Comparison of ENCODE assay signal across 7 mouse cellular contexts in genomic region chr13:60737632-60738324, GRCm38 (mm10). TPM values are rescaled to one million over a fixed set of nuclear protein-coding genes. Genes with fewer than 3 reads are reported as not detected.
A peak's percentile ranks its signal among the peaks of the same experiment; 100 is the strongest.
DNase-seq lines count a peak whose midpoint lies in the region; ATAC-seq and TF ChIP-seq lines count a peak whose summit lies in the region.

No protein-coding gene starts in this region.

- peaks cover 9% of the 10 kb centered on the region for H3K36me3 ChIP-seq in hindbrain, embryonic 16.5 days (ENCODE audit: control insufficient read depth, insufficient read depth, low read length)
- H3K36me3 ChIP-seq in limb, embryonic 10.5 days, result peaks cover 30% of the 10 kb centered on the region
- peaks cover 52% of the 10 kb centered on the region for H3K36me3 ChIP-seq in midbrain, embryonic 10.5 days

- no peaks in the 10 kb centered on the region for H3K27me3 ChIP-seq in Patski
- H3K27me3 ChIP-seq in hindbrain, embryonic 16.5 days (replicated peaks; ENCODE audit: control insufficient read depth, insufficient read depth, low read length), result no peaks in the 10 kb centered on the region
- H3K27me3 ChIP-seq in limb, embryonic 10.5 days (ENCODE audit: low read depth, poor library complexity, severe bottlenecking), result no peaks in the 10 kb centered on the region
- H3K27me3 ChIP-seq in midbrain, embryonic 10.5 days (ENCODE audit: low read depth, poor library complexity, severe bottlenecking), result no peaks in the 10 kb centered on the region

- POLR2A ChIA-PET in Patski (lab: Charles Lee), result interaction anchor here (0.5 to 1.8 kb wide), 3 partner anchors 81 to 1094 kb away, joined by 3 to 10 read pairs (median 3); partner anchors contain the start of gene Dapk1

- H3K4me2 ChIP-seq in hindbrain, embryonic 16.5 days (ENCODE audit: low read length), result peak overlapping the region; percentile 1; the same call in 1 of the 2 replicates

- no peak overlapping the region for H3K27ac ChIP-seq in hindbrain, embryonic 16.5 days (ENCODE audit: low read depth, low read length)
- peak overlapping the region; percentile 74 for H3K27ac ChIP-seq in limb, embryonic 10.5 days
- no peak overlapping the region for H3K27ac ChIP-seq in midbrain, embryonic 10.5 days (replicated peaks)

- no peak for TF ChIP-seq CTCF in Patski (IDR thresholded peaks at IDR 0.05)

- CTCF ChIA-PET in Patski (lab: Charles Lee), result interaction anchor here (1.0 to 7.3 kb wide), 6 partner anchors 11 to 257 kb away, joined by 3 to 86 read pairs (median 5); partner anchors contain the start of gene Dapk1

- 36% methylated on average over 9 of the region's 9 CpGs for WGBS in hindbrain, embryonic 16.5 days
- 11% methylated on average over 9 of the region's 9 CpGs for WGBS in limb, embryonic 10.5 days
- WGBS in midbrain, embryonic 10.5 days, result 24% methylated on average over 9 of the region's 9 CpGs

- H3K4me3 ChIP-seq in hindbrain, embryonic 16.5 days (ENCODE audit: low read length), result no peak overlapping the region
- H3K4me3 ChIP-seq in limb, embryonic 10.5 days, result peak overlapping the region; percentile 28
- no peak overlapping the region for H3K4me3 ChIP-seq in midbrain, embryonic 10.5 days

- H3K9ac ChIP-seq in hindbrain, embryonic 16.5 days (ENCODE audit: low read depth, low read length), result no peak overlapping the region

- H3K9me3 ChIP-seq in hindbrain, embryonic 16.5 days (ENCODE audit: control insufficient read depth, low read length), result no peaks in the 10 kb centered on the region
- H3K9me3 ChIP-seq in limb, embryonic 10.5 days (replicated peaks), result no peaks in the 10 kb centered on the region
- H3K9me3 ChIP-seq in midbrain, embryonic 10.5 days (replicated peaks), result no peaks in the 10 kb centered on the region; the same call in 1 of the 2 replicates

- H3K4me1 ChIP-seq in hindbrain, embryonic 16.5 days (ENCODE audit: control insufficient read depth, insufficient read depth, low read depth, low read length), result peaks cover 3% of the 10 kb centered on the region; the same call in 1 of the 2 replicates
- peaks cover 26% of the 10 kb centered on the region for H3K4me1 ChIP-seq in limb, embryonic 10.5 days
- peaks cover 10% of the 10 kb centered on the region for H3K4me1 ChIP-seq in midbrain, embryonic 10.5 days

- peak; percentile 37 for ATAC-seq in Patski
- ATAC-seq in hindbrain, embryonic 16.5 days, result peak; percentile 52

- no peak for DNase-seq in Patski (ENCODE audit: low read depth, low spot score)
- DNase-seq in c-Kit-negative CD71-positive TER-119-positive erythroid progenitor cells, embryonic 14.5 days (ENCODE audit: low read depth, low spot score), result peak; percentile 52
- peak; percentile 68 to 74 for DNase-seq in gastrocnemius, adult 8-10 months (ENCODE audit: low spot score in 2 of 2)
- DNase-seq in limb, embryonic 10.5 days (ENCODE audit: low spot score), result peak; percentile 84
- DNase-seq in midbrain, embryonic 10.5 days (ENCODE audit: low spot score), result peak; percentile 67
- DNase-seq in skeletal muscle tissue, adult 2 months (ENCODE audit: low read depth, low spot score), result peak; percentile 86

- in situ Hi-C loops in Patski (cut with MboI; ENCODE audit: low pct_unique_long_range_greater_than_20kb), result loop anchor here (5.0 to 25.0 kb wide), 3 partner anchors 40 to 550 kb away; partner anchors contain the start of genes Dapk1 and Gas1

RNA-seq across cellular contexts. Expression of gene BC051665, which starts 48.4 kb away (rescaled TPM):
- not detected for polyA plus RNA-seq in Patski (2021)
- total RNA-seq in gastrocnemius, adult 8-10 months (2022), result not detected
- polyA plus RNA-seq in hindbrain, embryonic 16.5 days (2015; fragmentation: Nextera tagmentation; extraction: Ambion mirVana), result not detected in 2 replicates
- not detected in 2 replicates for polyA plus RNA-seq in limb, embryonic 10.5 days (2016; fragmentation: Nextera tagmentation; extraction: Ambion mirVana)
- not detected in 2 replicates for polyA plus RNA-seq in midbrain, embryonic 10.5 days (2016; fragmentation: Nextera tagmentation; extraction: Ambion mirVana)
